Mouse (Mus musculus) heart, embryonic 12.5 days (tissue): ENCODE results near the gene Ccdc42. TPM values are rescaled to one million over a fixed set of nuclear protein-coding genes. Genes with fewer than 3 reads are reported as not detected.

ENCODE experiments used
- polyA plus RNA-seq: library from polyadenylated mRNA; unstranded; fragments of >200 nt; fragmentation: Nextera tagmentation; extraction: Ambion mirVana; gene quantifications from 2 replicates; pipeline ENCODE4 v1.2.1, GENCODE M21; 2016

The Ccdc42 gene
- polyA plus RNA-seq, 1 experiment from 2014 or later: 0.46 TPM

Other genes starting within 250 kb of the Ccdc42 start
- gene Ntn1, start 186.2 kb upstream of the Ccdc42 start, polyA plus RNA-seq: 38.6 and 41.9 TPM in 2 replicates
- gene Pik3r5, start 154.9 kb upstream of the Ccdc42 start, polyA plus RNA-seq: 0.14 and 0.21 TPM in 2 replicates
- gene Pik3r6, start 84.0 kb upstream of the Ccdc42 start, polyA plus RNA-seq: 2.1 and 3.1 TPM in 2 replicates
- gene Mfsd6l, start 30.8 kb upstream of the Ccdc42 start, polyA plus RNA-seq: 0.08 TPM in 1 of 2 replicates, not detected in the other
- gene Myh10, start 104.5 kb downstream of the Ccdc42 start, polyA plus RNA-seq: 219 and 235 TPM in 2 replicates